Comparison of ENCODE assay signal across 24 mouse cellular contexts in the genomic region with DNA sequence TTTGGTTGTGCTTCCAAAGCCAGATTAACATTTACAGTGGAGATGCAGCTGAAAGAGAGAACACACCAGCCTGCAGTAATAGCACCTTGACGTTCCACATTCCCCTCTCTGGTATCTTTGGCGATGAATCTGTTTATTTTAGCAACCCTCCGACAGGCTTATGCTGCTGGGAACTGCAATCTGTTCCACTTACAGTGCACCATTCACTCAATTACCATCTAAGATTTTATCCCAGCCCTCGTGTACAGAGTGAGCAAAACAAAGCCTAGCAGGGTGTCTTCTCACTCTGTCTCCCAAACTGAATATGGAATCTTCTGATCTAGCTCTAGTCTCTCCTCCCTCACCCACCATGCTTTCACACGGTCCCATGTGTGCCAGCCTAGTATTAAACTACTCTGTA. TPM values are rescaled to one million over a fixed set of nuclear protein-coding genes. Genes with fewer than 3 reads are reported as not detected.
DNase-seq lines count a peak whose midpoint lies in the region; ATAC-seq lines count a peak whose summit lies in the region.
"Had no signal": no experiment of that assay in that cellular context is flagged by ENCODE, and none has a peak within 500 bp of the region (broad histone marks: within the 10 kb centered on the region; RNA-seq: fewer than 3 reads in every experiment).

No protein-coding gene starts in this region.

- no peak overlapping the region for H3K9ac ChIP-seq in forebrain, embryonic 15.5 days (replicated peaks)
- H3K9ac ChIP-seq in midbrain, embryonic 13.5 days (replicated peaks): no peak overlapping the region
- H3K9ac ChIP-seq in midbrain, embryonic 14.5 days (replicated peaks; ENCODE audit: low read length): no peak overlapping the region
- H3K9ac ChIP-seq: heart, embryonic 13.5 days; lung, embryonic 15.5 days; neural tube, embryonic 13.5 days had no signal

- H3K27me3 ChIP-seq in forebrain, embryonic 15.5 days: no peaks in the 10 kb centered on the region
- H3K27me3 ChIP-seq in forebrain, embryonic 10.5 days (ENCODE audit: poor library complexity, severe bottlenecking): no peaks in the 10 kb centered on the region
- no peaks in the 10 kb centered on the region for H3K27me3 ChIP-seq in midbrain, embryonic 13.5 days
- no peaks in the 10 kb centered on the region for H3K27me3 ChIP-seq in midbrain, embryonic 14.5 days (ENCODE audit: control insufficient read depth, insufficient read depth, low read length)
- H3K27me3 ChIP-seq: lung, embryonic 15.5 days; neural tube, embryonic 13.5 days had no signal

- intact Hi-C loops in left cerebral cortex, postnatal 36 days (cut with DNase I): no loop called here

- H3K4me2 ChIP-seq in forebrain, embryonic 15.5 days (replicated peaks): no peak overlapping the region
- no peak overlapping the region for H3K4me2 ChIP-seq in midbrain, embryonic 13.5 days (replicated peaks)
- H3K4me2 ChIP-seq in midbrain, embryonic 14.5 days (ENCODE audit: low read length): no peak overlapping the region
- H3K4me2 ChIP-seq: heart, embryonic 13.5 days; lung, embryonic 15.5 days; neural tube, embryonic 13.5 days had no signal

- H3K36me3 ChIP-seq in forebrain, embryonic 15.5 days: no peaks in the 10 kb centered on the region
- peaks cover 6% of the 10 kb centered on the region; the same call in 1 of the 2 replicates for H3K36me3 ChIP-seq in forebrain, embryonic 10.5 days (replicated peaks)
- H3K36me3 ChIP-seq in midbrain, embryonic 13.5 days: peaks cover 8% of the 10 kb centered on the region; the same call in 1 of the 2 replicates
- H3K36me3 ChIP-seq in midbrain, embryonic 14.5 days (ENCODE audit: control insufficient read depth, insufficient read depth, low read length): no peaks in the 10 kb centered on the region
- H3K36me3 ChIP-seq: lung, embryonic 15.5 days; neural tube, embryonic 13.5 days had no signal

- ATAC-seq in forebrain, embryonic 15.5 days (replicated peaks): peak; percentile 71
- no peak for ATAC-seq in midbrain, embryonic 13.5 days
- no peak for ATAC-seq in midbrain, embryonic 14.5 days (ENCODE audit: low FRiP score, low TSS enrichment)
- ATAC-seq in CD4-positive, CD25-positive, alpha-beta regulatory T cell, adult 4 months: no peak
- ATAC-seq: hindbrain, postnatal 0 days had no signal

- WGBS in forebrain, embryonic 15.5 days: 49% methylated on average over 5 of the region's 5 CpGs
- WGBS in forebrain, embryonic 10.5 days: 85% methylated on average over 5 of the region's 5 CpGs
- 73% methylated on average over 5 of the region's 5 CpGs for WGBS in midbrain, embryonic 13.5 days
- 74% methylated on average over 5 of the region's 5 CpGs for WGBS in midbrain, embryonic 14.5 days

- peak overlapping the region; percentile 70 for H3K27ac ChIP-seq in forebrain, embryonic 15.5 days (replicated peaks)
- H3K27ac ChIP-seq in forebrain, embryonic 10.5 days: no peak overlapping the region
- 0 out of 2 replicates have a peak overlapping the region, but pooled peaks have one; percentile 6 for H3K27ac ChIP-seq in midbrain, embryonic 13.5 days
- H3K27ac ChIP-seq in midbrain, embryonic 14.5 days (replicated peaks; ENCODE audit: low read depth, low read length): no peak overlapping the region
- H3K27ac ChIP-seq: heart, embryonic 13.5 days; hindbrain, postnatal 0 days; lung, embryonic 15.5 days; macrophage; neural tube, embryonic 13.5 days had no signal

- no peaks in the 10 kb centered on the region for H3K9me3 ChIP-seq in forebrain, embryonic 15.5 days
- H3K9me3 ChIP-seq in forebrain, embryonic 10.5 days: no peaks in the 10 kb centered on the region
- H3K9me3 ChIP-seq in midbrain, embryonic 13.5 days: no peaks in the 10 kb centered on the region
- H3K9me3 ChIP-seq in midbrain, embryonic 14.5 days (ENCODE audit: control insufficient read depth, low read length): no peaks in the 10 kb centered on the region
- H3K9me3 ChIP-seq: heart, embryonic 13.5 days; lung, embryonic 15.5 days; neural tube, embryonic 13.5 days had no signal

- H3K4me3 ChIP-seq in forebrain, embryonic 15.5 days: no peak overlapping the region
- H3K4me3 ChIP-seq in forebrain, embryonic 10.5 days: no peak overlapping the region
- H3K4me3 ChIP-seq in midbrain, embryonic 13.5 days (replicated peaks): no peak overlapping the region
- no peak overlapping the region for H3K4me3 ChIP-seq in midbrain, embryonic 14.5 days (replicated peaks; ENCODE audit: low read depth, low read length)
- H3K4me3 ChIP-seq: erythroblast, embryonic 14.5 days; heart, embryonic 13.5 days; lung, embryonic 15.5 days; neural tube, embryonic 13.5 days had no signal

- peaks cover 39% of the 10 kb centered on the region for H3K4me1 ChIP-seq in forebrain, embryonic 15.5 days
- peaks cover 29% of the 10 kb centered on the region for H3K4me1 ChIP-seq in forebrain, embryonic 10.5 days
- H3K4me1 ChIP-seq in midbrain, embryonic 13.5 days (replicated peaks): peaks cover 25% of the 10 kb centered on the region
- peaks cover 21% of the 10 kb centered on the region for H3K4me1 ChIP-seq in midbrain, embryonic 14.5 days (ENCODE audit: control insufficient read depth, insufficient read depth, low read length)
- H3K4me1 ChIP-seq: lung, embryonic 15.5 days had no signal

- DNase-seq in forebrain, embryonic 10.5 days (ENCODE audit: extremely low spot score, low spot score): no peak
- no peak for DNase-seq in midbrain, embryonic 14.5 days
- DNase-seq in brain, embryonic 18.5 days (ENCODE audit: low read depth, low spot score): peak; percentile 59
- DNase-seq in left cerebral cortex, postnatal 36 days (ENCODE audit: low spot score in 2 of 2): peak; percentile 45
- DNase-seq in B cell, adult 2 months: no peak
- DNase-seq: cerebellum, adult 2 months; heart, adult 11 months; heart, postnatal 36 days; kidney, adult 18-20 months; kidney, postnatal 36 days; spleen, adult 18-20 months had no signal

RNA-seq across cellular contexts. Expression of a gene that starts 36.5 kb away (rescaled TPM):
- 7.7 and 8.4 TPM in 2 replicates for polyA plus RNA-seq in forebrain, embryonic 15.5 days (2015; fragmentation: Nextera tagmentation; extraction: Ambion mirVana)
- 0.10 and 0.11 TPM in 2 replicates for polyA plus RNA-seq in forebrain, embryonic 10.5 days (2016; fragmentation: Nextera tagmentation; extraction: Ambion mirVana)
- 11.3 and 19.3 TPM in 2 replicates for polyA plus RNA-seq in midbrain, embryonic 13.5 days (2015; fragmentation: Nextera tagmentation; extraction: Ambion mirVana)
- 38.5 and 56.7 TPM in 2 replicates for polyA plus RNA-seq in midbrain, embryonic 14.5 days (2014; fragmentation: Nextera tagmentation; extraction: Ambion mirVana)
- 100 to 1,000 TPM; 155 to 172 TPM for total RNA-seq in left cerebral cortex, postnatal 36 days (2021)
- polyA plus RNA-seq in CD4-positive, CD25-positive, alpha-beta regulatory T cell, adult 4 months (2017; shearing (Covaris generic)): not detected
- total RNA-seq: common myeloid progenitor, adult 5-6 weeks; gastrocnemius, adult 8-10 months; liver, adult 2 months; monocyte, adult 5-6 weeks had no signal
- polyA plus RNA-seq: erythroblast, embryonic 14.5 days; heart, embryonic 13.5 days; liver, adult 2 months; macrophage had no signal

Comparison
In these comparisons a context has a peak if more than half of its experiments do, and no peak if none do; other contexts are left out.
1. H3K27ac ChIP-seq: peak in forebrain, embryonic 15.5 days (single experiment) and midbrain, embryonic 13.5 days (single experiment); none in forebrain, embryonic 10.5 days (single experiment) and midbrain, embryonic 14.5 days (single experiment).
2. DNase-seq: peak in brain, embryonic 18.5 days (single experiment) and left cerebral cortex, postnatal 36 days (2 of 2); none in forebrain, embryonic 10.5 days (single experiment), midbrain, embryonic 14.5 days (single experiment) and B cell, adult 2 months (0 of 2).